Comparison of ENCODE assay signal across 8 mouse cellular contexts in genomic region chr8:105861951-105862350, GRCm38 (mm10). TPM values are rescaled to one million over a fixed set of nuclear protein-coding genes. Genes with fewer than 3 reads are reported as not detected.
DNase-seq lines count a peak whose midpoint lies in the region; ATAC-seq and TF ChIP-seq lines count a peak whose summit lies in the region.

No protein-coding gene starts in this region.

- peaks cover 51% of the 10 kb centered on the region for H3K4me1 ChIP-seq in embryonic facial prominence, embryonic 15.5 days
- H3K4me1 ChIP-seq in kidney, embryonic 15.5 days, result peaks cover 58% of the 10 kb centered on the region
- peaks cover 48% of the 10 kb centered on the region for H3K4me1 ChIP-seq in midbrain, embryonic 16.5 days (ENCODE audit: control insufficient read depth, insufficient read depth, low read length)

- H3K79me2 ChIP-seq in C2C12 (ENCODE audit: control insufficient read depth, insufficient read depth), result peaks cover 90% of the 10 kb centered on the region

- peak overlapping the region; percentile 87 for H3ac ChIP-seq in C2C12 (ENCODE audit: control insufficient read depth, insufficient read length, low read depth)

- H3K27ac ChIP-seq in embryonic facial prominence, embryonic 15.5 days (replicated peaks), result no peak overlapping the region
- peak overlapping the region; percentile 91; the same call in 1 of the 2 replicates for H3K27ac ChIP-seq in kidney, embryonic 15.5 days
- H3K27ac ChIP-seq in midbrain, embryonic 16.5 days (ENCODE audit: low read length), result no peak overlapping the region

- WGBS in embryonic facial prominence, embryonic 15.5 days, result 3% methylated on average over 1 of the region's 1 CpGs
- 14% methylated on average over 1 of the region's 1 CpGs for WGBS in kidney, embryonic 15.5 days
- 0% methylated on average over 1 of the region's 1 CpGs for WGBS in midbrain, embryonic 16.5 days

- no peaks in the 10 kb centered on the region for H3K27me3 ChIP-seq in C2C12 (ENCODE audit: control insufficient read depth, insufficient read depth, insufficient read length)
- H3K27me3 ChIP-seq in embryonic facial prominence, embryonic 15.5 days, result no peaks in the 10 kb centered on the region
- no peaks in the 10 kb centered on the region for H3K27me3 ChIP-seq in kidney, embryonic 15.5 days
- no peaks in the 10 kb centered on the region for H3K27me3 ChIP-seq in midbrain, embryonic 16.5 days (ENCODE audit: control insufficient read depth, insufficient read depth, low read depth, low read length)

- peaks cover 72% of the 10 kb centered on the region for H3K79me3 ChIP-seq in C2C12 (ENCODE audit: low read depth)

- no peaks in the 10 kb centered on the region for H3K9me3 ChIP-seq in embryonic facial prominence, embryonic 15.5 days (replicated peaks)
- no peaks in the 10 kb centered on the region for H3K9me3 ChIP-seq in kidney, embryonic 15.5 days (replicated peaks)
- no peaks in the 10 kb centered on the region for H3K9me3 ChIP-seq in midbrain, embryonic 16.5 days (replicated peaks; ENCODE audit: control insufficient read depth, low read length, poor library complexity, severe bottlenecking)

- H3K4me2 ChIP-seq in embryonic facial prominence, embryonic 15.5 days (replicated peaks), result peak overlapping the region; percentile 75
- peak overlapping the region; percentile 75 for H3K4me2 ChIP-seq in kidney, embryonic 15.5 days
- peak overlapping the region; percentile 93 for H3K4me2 ChIP-seq in midbrain, embryonic 16.5 days (ENCODE audit: low read length)

- peaks cover 51% of the 10 kb centered on the region for H3K36me3 ChIP-seq in C2C12 (ENCODE audit: control insufficient read depth, insufficient read depth)
- H3K36me3 ChIP-seq in embryonic facial prominence, embryonic 15.5 days, result peaks cover 34% of the 10 kb centered on the region
- peaks cover 43% of the 10 kb centered on the region for H3K36me3 ChIP-seq in kidney, embryonic 15.5 days
- no peaks in the 10 kb centered on the region for H3K36me3 ChIP-seq in midbrain, embryonic 16.5 days (ENCODE audit: control insufficient read depth, insufficient read depth, low read length)

- peak; percentile 54 for DNase-seq in embryo, embryonic 10 days (ENCODE audit: low spot score)
- DNase-seq in embryo, embryonic 9.5 days (ENCODE audit: extremely low spot score), result no peak

- H3K4me3 ChIP-seq in C2C12 (ENCODE audit: insufficient read depth, poor library complexity, severe bottlenecking), result peak overlapping the region; percentile 95
- peak overlapping the region; percentile 99 for H3K4me3 ChIP-seq in embryonic facial prominence, embryonic 15.5 days (replicated peaks)
- H3K4me3 ChIP-seq in kidney, embryonic 15.5 days (replicated peaks), result peak overlapping the region; percentile 94
- peak overlapping the region; percentile 91 for H3K4me3 ChIP-seq in midbrain, embryonic 16.5 days (ENCODE audit: low read depth, low read length)

- peak overlapping the region; percentile 77; the same call in 1 of the 2 replicates for H3K9ac ChIP-seq in embryonic facial prominence, embryonic 15.5 days
- peak overlapping the region; percentile 95 for H3K9ac ChIP-seq in kidney, embryonic 15.5 days
- H3K9ac ChIP-seq in midbrain, embryonic 16.5 days (ENCODE audit: low read depth, low read length), result peak overlapping the region; percentile 93

- no peak for TF ChIP-seq CTCF in C2C12 (IDR thresholded peaks at IDR 0.05; ENCODE audit: control insufficient read depth, insufficient read depth, insufficient read length)

- no peak for ATAC-seq in embryonic facial prominence, embryonic 15.5 days (ENCODE audit: insufficient number of reproducible peaks, low FRiP score, low TSS enrichment, low read depth)
- ATAC-seq in kidney, embryonic 15.5 days (replicated peaks; ENCODE audit: low FRiP score), result no peak
- no peak for ATAC-seq in midbrain, embryonic 16.5 days
- ATAC-seq in erythroid progenitor cell, adult 5-6 weeks (replicated peaks; ENCODE audit: low FRiP score, poor library complexity, severe bottlenecking), result no peak
- no peak for ATAC-seq in inflammation-experienced regulatory T-cells, adult 6 months

TF ChIP-seq in C2C12, 6 proteins besides CTCF, POLR2A, EP300 and RAD21:
- TF ChIP-seq MYOD1 (IDR thresholded peaks at IDR 0.05; ENCODE audit: control insufficient read depth, insufficient read length, low read depth), result no peak
- no peak for TF ChIP-seq MYOG (IDR thresholded peaks at IDR 0.05; ENCODE audit: control insufficient read depth, extremely low read depth, insufficient read length)
- no peak for TF ChIP-seq MAX (IDR thresholded peaks at IDR 0.05)
- TF ChIP-seq USF1 (IDR thresholded peaks at IDR 0.05; ENCODE audit: low read depth), result no peak
- no peak for TF ChIP-seq CEBPB (IDR thresholded peaks at IDR 0.05; ENCODE audit: low read depth)
- no peak for TF ChIP-seq FOSL1 (IDR thresholded peaks at IDR 0.05; ENCODE audit: insufficient read depth, low read length, poor library complexity, severe bottlenecking)

RNA-seq across cellular contexts. Expression of gene Nutf2, which starts 1.6 kb away (rescaled TPM):
- polyA plus RNA-seq in C2C12 (2012; fragmentation: generic; extraction: Trizol), result 258 TPM
- 150 and 188 TPM in 2 replicates for polyA plus RNA-seq in embryonic facial prominence, embryonic 15.5 days (2015; fragmentation: Nextera tagmentation; extraction: Ambion mirVana)
- polyA plus RNA-seq in kidney, embryonic 15.5 days (2015; fragmentation: Nextera tagmentation; extraction: Ambion mirVana), result 283 and 294 TPM in 2 replicates
- 146 and 153 TPM in 2 replicates for polyA plus RNA-seq in midbrain, embryonic 16.5 days (2015; fragmentation: Nextera tagmentation; extraction: Ambion mirVana)
- total RNA-seq in erythroid progenitor cell, adult 5-6 weeks (2015; ENCODE audit: low replicate concordance), result 57.8 and 102 TPM in 2 replicates
- 15.3 and 42.5 TPM in 2 replicates for total RNA-seq in erythroid progenitor cell, adult 5-6 weeks (2017; ENCODE audit: low replicate concordance)
- polyA plus RNA-seq in inflammation-experienced regulatory T-cells, adult 6 months (2017; shearing (Covaris generic)), result 10 to 100 TPM; 10.8 to 70.1 (median 13.0) TPM

RNA-seq across cellular contexts. Expression of gene Thap11, which starts 7.0 kb away (rescaled TPM):
- polyA plus RNA-seq in C2C12 (2012; fragmentation: generic; extraction: Trizol), result 48.2 TPM
- 73.2 and 75.8 TPM in 2 replicates for polyA plus RNA-seq in embryonic facial prominence, embryonic 15.5 days (2015; fragmentation: Nextera tagmentation; extraction: Ambion mirVana)
- polyA plus RNA-seq in kidney, embryonic 15.5 days (2015; fragmentation: Nextera tagmentation; extraction: Ambion mirVana), result 66.9 and 67.5 TPM in 2 replicates
- polyA plus RNA-seq in midbrain, embryonic 16.5 days (2015; fragmentation: Nextera tagmentation; extraction: Ambion mirVana), result 50.6 and 53.4 TPM in 2 replicates
- total RNA-seq in erythroid progenitor cell, adult 5-6 weeks (2015; ENCODE audit: low replicate concordance), result 9.6 and 22.0 TPM in 2 replicates
- total RNA-seq in erythroid progenitor cell, adult 5-6 weeks (2017; ENCODE audit: low replicate concordance), result 11.0 and 18.6 TPM in 2 replicates
- 1 to 10 TPM; 5.5 to 6.7 (median 6.0) TPM for polyA plus RNA-seq in inflammation-experienced regulatory T-cells, adult 6 months (2017; shearing (Covaris generic))

RNA-seq across cellular contexts. Expression of gene Cenpt, which starts 8.9 kb away (rescaled TPM):
- polyA plus RNA-seq in C2C12 (2012; fragmentation: generic; extraction: Trizol), result 35.7 TPM
- 44.9 and 46.9 TPM in 2 replicates for polyA plus RNA-seq in embryonic facial prominence, embryonic 15.5 days (2015; fragmentation: Nextera tagmentation; extraction: Ambion mirVana)
- polyA plus RNA-seq in kidney, embryonic 15.5 days (2015; fragmentation: Nextera tagmentation; extraction: Ambion mirVana), result 42.0 and 47.0 TPM in 2 replicates
- polyA plus RNA-seq in midbrain, embryonic 16.5 days (2015; fragmentation: Nextera tagmentation; extraction: Ambion mirVana), result 45.9 and 59.5 TPM in 2 replicates
- 57.0 and 57.3 TPM in 2 replicates for total RNA-seq in erythroid progenitor cell, adult 5-6 weeks (2015; ENCODE audit: low replicate concordance)
- 55.2 and 94.3 TPM in 2 replicates for total RNA-seq in erythroid progenitor cell, adult 5-6 weeks (2017; ENCODE audit: low replicate concordance)
- polyA plus RNA-seq in inflammation-experienced regulatory T-cells, adult 6 months (2017; shearing (Covaris generic)), result 10 to 100 TPM; 13.8 to 22.1 (median 18.4) TPM

RNA-seq across cellular contexts. Expression of gene Edc4, which starts 18.7 kb away (rescaled TPM):
- polyA plus RNA-seq in C2C12 (2012; fragmentation: generic; extraction: Trizol), result 31.3 TPM
- polyA plus RNA-seq in embryonic facial prominence, embryonic 15.5 days (2015; fragmentation: Nextera tagmentation; extraction: Ambion mirVana), result 48.9 and 56.3 TPM in 2 replicates
- polyA plus RNA-seq in kidney, embryonic 15.5 days (2015; fragmentation: Nextera tagmentation; extraction: Ambion mirVana), result 47.1 and 51.9 TPM in 2 replicates
- polyA plus RNA-seq in midbrain, embryonic 16.5 days (2015; fragmentation: Nextera tagmentation; extraction: Ambion mirVana), result 55.5 and 56.9 TPM in 2 replicates
- total RNA-seq in erythroid progenitor cell, adult 5-6 weeks (2015; ENCODE audit: low replicate concordance), result 12.2 and 15.9 TPM in 2 replicates
- total RNA-seq in erythroid progenitor cell, adult 5-6 weeks (2017; ENCODE audit: low replicate concordance), result 22.1 and 25.5 TPM in 2 replicates
- polyA plus RNA-seq in inflammation-experienced regulatory T-cells, adult 6 months (2017; shearing (Covaris generic)), result 10 to 100 TPM; 28.1 to 41.1 (median 33.9) TPM

RNA-seq across cellular contexts. Expression of gene Nrn1l, which starts 31.4 kb away (rescaled TPM):
- polyA plus RNA-seq in C2C12 (2012; fragmentation: generic; extraction: Trizol), result 0.32 TPM
- polyA plus RNA-seq in embryonic facial prominence, embryonic 15.5 days (2015; fragmentation: Nextera tagmentation; extraction: Ambion mirVana), result 1.7 and 1.8 TPM in 2 replicates
- 0.78 and 0.92 TPM in 2 replicates for polyA plus RNA-seq in kidney, embryonic 15.5 days (2015; fragmentation: Nextera tagmentation; extraction: Ambion mirVana)
- polyA plus RNA-seq in midbrain, embryonic 16.5 days (2015; fragmentation: Nextera tagmentation; extraction: Ambion mirVana), result 0.53 TPM in 1 of 2 replicates, not detected in the other
- not detected in 2 replicates for total RNA-seq in erythroid progenitor cell, adult 5-6 weeks (2015; ENCODE audit: low replicate concordance)
- total RNA-seq in erythroid progenitor cell, adult 5-6 weeks (2017; ENCODE audit: low replicate concordance), result not detected in 2 replicates
- polyA plus RNA-seq in inflammation-experienced regulatory T-cells, adult 6 months (2017; shearing (Covaris generic)), result 1 to 10 TPM in 2 of 3 experiments, not detected in 1; 1.2 to 1.8 TPM
